Mouse (Mus musculus) left cerebral cortex, postnatal 36 days (tissue): ENCODE data around the gene Scn4b. TPM values are rescaled to one million over a fixed set of nuclear protein-coding genes. Genes with fewer than 3 reads are reported as not detected.

Source experiments
- DNase-seq, 2 experiments: peaks; one replicate each; pipeline ENCODE4 v3.0.0; 2021 to 2022; ENCODE audit warnings: low spot score in 2 of 2, mixed read lengths in 1 of 2
- intact Hi-C: fragments of 180-260 bp; cut with DNase I; formaldehyde crosslinking; loops from one replicate; pipeline ENCODE4 v1.15.1; 2025
- total RNA-seq, 2 experiments: library from RNA; stranded (reverse); gene quantifications; 2 replicates each; pipeline ENCODE4 v1.2.3; 2021

Gene Scn4b
- total RNA-seq, 2 experiments from 2014 or later, result 68.8 to 73.4 TPM

DNA sequence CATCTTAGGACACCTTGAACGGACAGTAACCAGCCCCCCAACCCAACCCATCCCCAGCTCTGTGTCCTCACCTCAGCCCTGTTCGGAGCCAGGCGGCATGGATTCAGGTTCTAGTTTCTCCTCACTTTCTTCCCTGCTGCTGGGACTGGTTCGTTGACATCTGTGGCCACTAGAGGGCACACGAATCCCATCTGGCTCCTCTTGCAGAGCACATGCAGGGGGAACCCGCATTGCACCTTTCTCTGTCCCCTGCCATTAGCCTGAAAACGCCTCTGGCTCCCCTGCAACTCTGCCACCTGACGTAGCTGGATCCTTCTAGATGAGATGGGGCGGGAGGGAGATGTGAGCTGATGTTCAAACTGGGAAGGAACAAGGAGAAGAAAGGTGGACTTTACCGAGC lies 16.4 kb upstream of the Scn4b start:
- intact Hi-C loops, result loop anchor here (2.0 kb wide), 1 partner anchor 15 kb away; no protein-coding TSS in a partner anchor
- DNase-seq, result peak; percentile 76 to 81

DNA sequence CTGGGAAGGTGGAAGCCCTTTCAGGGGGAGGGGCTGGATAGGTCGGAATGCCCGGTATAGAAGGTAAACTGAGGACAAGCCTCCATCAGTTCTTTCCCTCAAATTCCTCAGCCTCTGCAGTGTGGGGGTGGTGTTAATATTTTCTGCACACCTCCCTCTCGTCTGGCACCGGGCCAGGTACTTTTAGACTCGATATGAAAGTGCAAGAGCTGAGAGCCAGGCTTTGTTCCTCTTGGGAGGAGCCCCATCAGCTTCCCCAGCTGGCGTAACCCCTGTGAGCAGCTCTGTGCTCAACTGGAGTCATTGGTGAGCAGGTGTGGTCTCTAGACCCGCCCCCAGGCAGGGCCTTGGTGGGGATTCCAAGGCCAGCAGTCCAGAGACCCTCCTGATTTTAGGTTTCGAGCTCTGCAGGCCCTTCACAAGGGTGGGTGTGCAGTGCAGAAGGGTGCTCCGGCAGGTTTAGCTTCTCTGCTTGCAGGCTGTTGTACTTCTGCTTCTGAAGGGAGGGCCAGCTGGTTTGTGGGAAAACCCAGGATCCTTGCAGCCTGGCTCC lies 15.9 kb upstream of the Scn4b start:
- intact Hi-C loops, result loop anchor here (2.0 kb wide), 1 partner anchor 15 kb away; no protein-coding TSS in a partner anchor
- DNase-seq, result peak; percentile 79 to 84

DNA sequence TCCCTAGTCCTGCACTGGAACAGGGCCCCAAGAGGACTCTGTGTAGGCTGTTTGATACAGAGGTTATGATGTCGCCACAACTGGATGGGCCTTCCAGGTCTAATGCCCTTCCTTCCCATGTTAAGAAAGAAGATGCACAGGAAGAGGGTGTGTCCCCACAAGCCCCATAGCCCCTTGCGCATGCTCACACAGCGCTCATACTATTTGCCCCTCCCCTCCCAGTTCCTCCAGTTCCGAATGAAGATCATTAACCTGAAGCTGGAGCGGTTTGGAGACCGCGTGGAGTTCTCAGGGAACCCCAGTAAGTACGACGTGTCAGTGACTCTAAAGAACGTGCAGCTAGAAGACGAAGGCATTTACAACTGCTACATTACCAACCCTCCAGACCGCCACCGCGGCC lies 13.0 kb upstream of the Scn4b start:
- DNase-seq, result no peak
- intact Hi-C loops, result no loop called here

DNA sequence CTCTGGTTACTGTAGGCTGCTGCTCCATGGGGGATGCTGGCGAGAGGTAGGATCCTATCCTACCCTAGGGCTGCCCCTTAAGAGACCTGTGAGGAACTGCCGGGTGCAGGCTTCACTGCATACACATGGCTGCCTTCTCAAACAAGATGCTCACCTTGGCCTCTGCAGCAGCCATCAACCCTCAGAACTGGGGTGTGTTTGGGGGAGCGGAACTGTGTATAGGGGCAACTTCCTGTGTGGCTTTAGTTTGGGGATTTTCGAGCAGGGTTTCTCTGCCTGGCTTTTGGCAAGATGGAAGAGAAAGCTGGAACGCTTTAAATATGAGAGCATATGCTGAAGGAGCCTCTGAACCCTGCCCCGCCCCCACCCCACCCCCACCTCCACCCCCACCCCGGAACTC lies 11.3 kb upstream of the Scn4b start:
- no peak for DNase-seq
- intact Hi-C loops, result no loop called here

DNA sequence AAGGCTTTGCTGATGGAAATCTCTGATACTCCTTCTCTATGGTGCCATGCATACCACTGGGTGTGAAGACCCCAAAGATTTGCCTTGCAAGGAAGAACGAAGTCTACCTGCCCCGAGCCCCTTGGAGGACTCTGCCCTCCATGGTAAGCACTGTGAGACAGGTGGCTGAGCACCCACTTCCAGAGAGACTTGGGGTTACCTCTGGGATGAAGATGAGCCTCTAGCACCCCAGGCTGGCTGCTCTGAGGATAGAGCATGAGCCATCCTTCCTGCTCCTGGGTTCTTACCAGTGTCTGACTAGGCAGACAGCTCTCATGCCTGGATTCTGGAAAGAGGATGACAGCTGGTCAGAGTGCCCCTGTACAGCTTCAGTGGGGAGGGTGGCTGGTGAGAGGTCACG lies 8.1 kb upstream of the Scn4b start:
- DNase-seq, result no peak
- intact Hi-C loops, result no loop called here

DNA sequence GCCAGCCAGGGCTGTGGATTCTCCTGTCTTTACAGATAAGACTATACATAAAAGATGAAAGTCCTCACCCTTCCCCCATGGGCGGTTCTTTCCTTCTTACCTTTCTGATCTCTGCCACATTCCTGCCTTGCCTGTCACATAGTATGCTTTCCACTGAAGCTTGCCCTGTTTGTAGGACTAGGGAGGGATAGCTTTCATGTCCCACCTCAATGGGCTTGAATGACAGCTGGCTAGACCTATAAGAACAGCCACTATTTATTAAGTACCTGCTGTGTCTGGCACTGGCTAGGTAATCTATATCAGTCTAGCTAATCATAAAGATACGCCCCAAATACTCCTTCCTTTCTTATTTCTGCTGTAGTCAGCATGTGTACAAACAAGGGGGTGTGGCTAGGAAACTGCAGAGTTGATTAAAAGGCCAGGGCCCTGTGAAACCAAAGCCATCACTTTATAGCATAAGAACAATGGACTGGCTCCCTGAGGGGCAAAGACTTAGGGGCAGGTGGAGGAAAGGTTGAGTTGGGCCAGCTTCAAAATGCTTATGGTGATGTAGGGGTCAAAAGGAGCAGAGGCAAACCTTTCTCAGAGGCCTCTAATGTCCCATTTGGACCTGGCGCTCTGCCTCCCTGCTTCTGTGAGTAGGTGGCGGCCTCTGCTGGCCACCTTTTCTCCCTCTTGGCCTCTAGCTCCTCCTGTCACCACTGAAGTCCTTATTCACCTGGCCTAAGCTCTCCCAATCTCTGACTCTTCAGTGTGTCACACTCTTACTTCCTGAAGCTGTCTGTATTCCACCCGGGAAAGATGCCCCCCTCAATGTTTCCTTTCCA lies 4.5 kb upstream of the Scn4b start:
- DNase-seq, result no peak
- intact Hi-C loops, result no loop called here

DNA sequence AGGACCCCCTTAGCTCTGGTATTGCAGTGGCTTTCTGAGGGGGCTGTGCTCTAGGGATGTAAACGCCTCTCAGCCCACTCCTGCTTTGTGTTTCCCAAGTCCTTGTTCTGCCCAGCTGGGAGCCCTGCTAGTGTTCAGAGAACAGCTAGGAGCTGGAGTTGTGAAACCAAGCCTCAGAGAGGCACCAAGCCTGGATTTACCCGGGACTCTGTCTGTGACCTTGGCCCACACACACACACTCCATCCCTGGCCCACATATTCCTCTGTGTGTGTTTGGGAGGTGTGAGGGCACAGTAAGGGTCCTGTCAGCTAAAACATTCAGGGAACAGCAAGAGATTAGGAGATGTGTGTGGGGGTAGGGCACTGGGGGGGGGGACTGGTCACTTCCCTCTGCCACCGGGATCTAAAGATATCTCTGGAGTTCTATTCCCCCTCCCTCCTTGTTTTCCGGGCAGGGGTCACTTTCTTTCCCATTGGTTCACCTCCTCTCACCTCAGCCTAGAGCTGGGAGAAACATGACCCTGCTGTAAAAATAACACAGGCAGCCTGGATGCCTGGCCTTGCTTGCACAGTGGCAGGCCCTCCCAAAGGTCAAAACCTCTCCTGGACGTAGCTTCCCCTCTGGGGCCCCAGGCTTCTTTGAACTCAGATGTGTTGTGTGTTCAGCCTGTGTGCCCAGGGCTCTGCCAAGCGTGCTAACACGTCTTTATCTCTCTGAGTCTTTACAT lies 1.6 kb upstream of the Scn4b start:
- intact Hi-C loops, result loop anchor here (2.0 kb wide), 1 partner anchor 14 kb away; no protein-coding TSS in a partner anchor
- no peak for DNase-seq

DNA sequence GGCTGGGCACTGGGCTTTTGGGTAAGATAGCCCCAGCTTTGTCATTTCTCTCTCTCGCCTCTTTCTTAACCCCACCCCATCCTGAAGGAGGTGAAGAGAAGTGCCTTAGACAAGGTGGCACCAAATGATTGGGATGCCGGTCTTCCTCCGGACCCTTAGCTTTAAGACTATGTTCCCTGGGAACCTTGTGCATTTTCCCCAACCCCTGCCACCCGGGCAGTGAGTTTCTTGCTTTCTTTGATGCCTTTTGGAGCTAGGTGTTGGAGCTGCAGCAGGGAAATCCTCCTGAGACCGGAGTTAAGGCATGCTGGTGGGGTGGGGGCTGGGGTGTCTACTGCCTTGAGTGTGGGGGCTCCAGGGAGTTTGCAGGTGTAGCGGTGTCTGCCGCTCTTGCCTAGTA lies 887 bp downstream of the Scn4b start:
- intact Hi-C loops, result no loop called here
- DNase-seq, result no peak

DNA sequence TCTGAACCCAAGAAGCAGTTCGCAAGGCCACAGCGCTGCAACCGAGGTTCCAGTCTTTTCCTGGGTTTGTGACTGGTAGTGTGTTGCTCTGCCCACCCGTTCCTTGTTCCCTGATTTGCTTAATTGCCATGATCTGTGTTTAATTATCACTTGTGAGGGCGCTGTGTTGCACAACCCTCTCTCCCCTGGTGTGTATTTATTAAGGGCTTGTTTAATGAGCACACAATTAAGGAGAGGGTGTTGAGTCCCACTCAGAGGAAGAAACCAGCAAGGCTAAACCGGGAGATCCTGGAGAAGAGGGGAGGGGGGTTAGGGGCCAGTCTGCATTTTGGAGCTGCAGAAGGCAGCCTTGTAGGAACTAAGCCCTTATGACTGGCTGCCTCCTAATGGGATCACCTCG lies 2.8 kb downstream of the Scn4b start:
- intact Hi-C loops, result no loop called here
- DNase-seq, result no peak

DNA sequence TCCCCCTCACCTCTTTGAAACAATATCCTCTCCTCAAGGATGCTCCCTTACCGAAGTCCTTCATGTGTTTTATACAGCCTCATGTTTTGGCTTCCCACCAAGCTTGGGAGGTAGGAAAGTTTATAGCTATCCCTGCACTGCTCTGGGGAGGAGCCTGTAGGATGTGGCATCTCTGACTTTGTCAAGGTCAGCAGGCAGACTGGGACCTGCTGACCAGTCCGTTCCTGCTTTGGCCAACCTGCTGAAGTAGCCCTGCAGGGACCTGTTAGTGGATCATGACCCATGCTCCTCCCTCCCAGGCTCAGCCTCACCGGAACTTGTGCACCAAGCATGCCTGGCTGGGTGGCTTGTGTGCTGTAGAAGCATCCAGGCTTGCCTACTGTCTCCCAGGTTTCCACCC lies 4.5 kb downstream of the Scn4b start:
- no peak for DNase-seq
- intact Hi-C loops, result no loop called here

DNA sequence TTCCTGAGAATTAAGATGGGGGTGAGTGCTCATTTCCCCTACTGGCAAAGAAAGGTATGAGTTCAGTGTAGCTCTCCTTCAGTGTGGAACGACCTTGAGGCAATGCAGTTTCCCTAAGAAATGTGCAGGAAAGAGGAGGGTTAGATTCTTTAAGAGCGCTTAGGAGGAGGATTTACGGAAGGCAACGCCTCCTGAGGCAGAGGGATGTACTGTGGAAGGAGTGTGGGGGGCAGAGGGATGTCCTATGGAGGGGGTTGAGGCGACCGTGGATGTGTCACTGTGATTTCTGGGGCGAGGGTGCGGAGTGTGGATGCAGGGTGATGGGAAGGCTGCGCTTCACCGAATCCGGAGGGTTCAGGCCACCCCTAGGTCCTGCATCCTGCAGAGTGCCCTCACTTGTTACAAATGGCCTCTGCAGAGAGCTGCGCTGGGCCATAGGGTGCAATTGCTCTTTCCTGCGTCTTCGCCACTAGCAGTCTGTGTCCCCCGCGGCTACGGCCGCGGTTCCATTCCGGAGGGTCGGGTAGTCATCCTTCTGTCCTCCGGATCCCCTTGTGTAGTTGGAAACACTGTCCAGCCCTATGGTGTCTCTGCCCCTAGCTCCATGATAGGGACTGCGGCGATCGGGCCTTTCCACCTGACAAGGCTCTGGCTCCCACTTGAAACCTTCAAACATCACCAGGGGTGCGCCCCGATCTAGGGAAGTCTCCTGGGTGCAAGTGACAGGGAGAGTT lies 7.5 kb downstream of the Scn4b start:
- intact Hi-C loops, result loop anchor here (2.0 to 5.0 kb wide), 2 partner anchors 123 to 178 kb away; partner anchors contain the start of gene Ube4a
- peak; percentile 47 to 67 for DNase-seq

DNA sequence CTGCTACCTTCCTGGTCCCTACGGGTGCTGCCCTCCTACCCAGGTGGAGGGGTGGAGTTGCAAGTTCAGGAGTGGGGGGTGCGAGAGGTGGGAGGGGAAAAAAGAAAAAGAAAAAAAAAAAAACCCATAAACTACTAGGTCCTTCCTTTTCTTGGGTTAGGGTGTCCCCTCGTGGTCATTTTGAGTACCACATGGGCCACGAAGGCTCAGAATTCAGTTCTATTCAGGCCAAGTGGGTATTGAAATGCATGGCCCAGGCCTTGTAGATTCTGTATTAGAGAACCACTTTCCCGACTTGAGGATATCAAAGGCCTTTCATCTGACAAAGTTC lies 8.0 kb downstream of the Scn4b start:
- intact Hi-C loops, result loop anchor here (2.0 to 5.0 kb wide), 2 partner anchors 123 to 179 kb away; partner anchors contain the start of gene Ube4a
- DNase-seq, result peak in 1 of 2 experiments; percentile 76

DNA sequence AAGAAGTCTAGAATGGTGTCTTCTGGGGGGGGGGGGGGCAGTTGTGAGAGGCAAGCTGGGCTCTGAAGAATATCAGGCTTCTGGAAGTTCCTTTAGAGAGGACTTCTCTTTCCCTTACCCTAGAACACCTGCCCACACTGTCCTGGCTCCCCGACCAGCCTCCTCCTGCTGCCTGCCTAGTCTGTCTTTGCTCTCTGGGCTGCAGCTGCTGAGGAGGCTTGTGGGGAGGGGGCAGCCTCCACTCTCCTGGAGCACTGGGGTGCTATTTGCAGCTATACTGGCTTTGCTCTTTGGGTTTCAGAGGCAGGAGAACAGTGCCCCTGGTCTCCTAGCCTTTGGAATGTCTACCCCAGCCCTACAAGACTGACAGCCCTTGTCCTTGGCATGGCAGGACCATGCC lies 12.7 kb downstream of the Scn4b start:
- no peak for DNase-seq
- intact Hi-C loops, result no loop called here

DNA sequence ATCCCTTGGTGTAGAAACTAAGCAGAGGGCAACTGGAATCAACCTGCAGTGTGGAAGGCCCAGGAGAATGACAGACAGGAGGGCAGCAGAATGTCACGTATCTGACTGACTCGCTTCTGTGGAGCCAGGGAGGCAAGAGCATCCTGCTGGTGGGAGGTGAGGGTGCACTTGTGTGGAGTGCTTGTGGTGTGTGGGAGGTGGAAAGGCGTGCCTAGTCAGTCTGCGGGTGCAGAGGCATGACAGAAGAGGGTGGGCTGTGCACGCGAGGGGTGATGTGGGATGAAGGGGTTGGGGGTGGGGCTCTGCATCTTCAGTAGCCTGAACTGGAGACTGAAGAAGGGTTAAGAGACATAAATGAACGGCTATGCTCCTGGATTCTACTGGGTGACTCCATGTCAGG lies 15.2 kb downstream of the Scn4b start:
- no peak for DNase-seq
- intact Hi-C loops, result no loop called here

DNA sequence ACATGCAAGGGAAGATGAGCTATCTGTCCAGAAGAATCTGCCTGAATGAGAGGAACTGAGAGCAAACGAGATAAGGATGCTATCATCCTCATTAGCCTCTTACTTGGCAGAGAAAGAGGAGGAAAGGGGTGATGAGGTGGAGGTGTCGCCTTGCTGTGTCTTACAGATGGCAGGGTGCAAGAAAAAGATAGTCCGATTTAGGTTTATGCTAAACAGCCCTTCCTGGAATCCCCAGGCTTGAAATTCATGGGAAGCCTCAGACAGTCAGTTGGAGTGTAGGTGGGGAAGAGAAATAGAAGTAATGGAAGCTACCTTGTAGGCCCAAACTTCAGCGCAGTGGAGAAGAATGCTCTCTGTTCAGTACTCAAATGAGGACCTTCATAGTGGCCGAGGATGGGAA lies 29.7 kb downstream of the Scn4b start:
- intact Hi-C loops, result no loop called here
- no peak for DNase-seq

DNA sequence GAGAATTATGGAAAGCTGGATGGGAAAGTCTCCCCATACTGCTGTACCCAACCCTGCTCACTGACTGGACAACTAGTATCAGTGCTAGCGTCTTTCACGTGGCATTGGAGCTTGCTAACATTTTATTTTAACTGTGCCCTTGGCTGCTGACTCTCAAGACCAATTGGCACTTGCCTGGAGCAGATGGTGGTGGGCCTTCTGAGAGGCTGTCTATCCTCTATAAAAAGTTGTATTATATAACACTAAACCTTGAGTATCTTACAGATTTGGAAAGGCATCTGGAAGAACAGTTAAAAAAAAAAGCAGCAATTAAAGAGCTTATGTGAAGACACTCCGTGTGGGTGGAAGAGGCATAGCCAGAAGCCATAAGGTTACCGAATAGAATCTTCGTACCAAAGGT lies 32.0 kb downstream of the Scn4b start:
- peak; percentile 65 to 66 for DNase-seq
- intact Hi-C loops, result no loop called here

DNA sequence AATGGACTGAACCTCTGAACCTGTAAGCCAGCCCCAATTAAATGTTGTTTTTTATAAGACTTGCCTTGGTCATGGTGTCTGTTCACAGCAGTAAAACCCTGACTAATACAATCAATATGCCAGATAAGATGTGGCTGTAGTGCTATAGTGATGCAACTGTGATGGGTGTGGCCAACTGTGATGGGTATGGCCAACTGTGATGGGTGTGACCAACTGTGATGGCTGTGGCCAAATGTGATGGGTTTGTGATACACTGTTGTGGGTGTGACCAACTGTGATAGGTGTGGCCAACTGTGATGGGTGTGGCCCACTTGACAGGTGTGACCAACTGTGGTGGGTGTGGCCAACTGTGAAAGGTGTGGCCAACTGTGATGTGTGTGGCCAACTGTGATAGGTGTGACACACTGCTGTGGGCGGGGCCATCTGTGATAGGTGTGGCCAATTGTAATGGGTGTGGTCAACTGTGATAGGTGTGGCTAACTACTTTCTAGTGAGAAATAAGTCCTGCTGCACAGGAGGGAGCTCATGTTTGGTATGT lies 32.9 kb downstream of the Scn4b start:
- DNase-seq, result no peak
- intact Hi-C loops, result no loop called here

DNA sequence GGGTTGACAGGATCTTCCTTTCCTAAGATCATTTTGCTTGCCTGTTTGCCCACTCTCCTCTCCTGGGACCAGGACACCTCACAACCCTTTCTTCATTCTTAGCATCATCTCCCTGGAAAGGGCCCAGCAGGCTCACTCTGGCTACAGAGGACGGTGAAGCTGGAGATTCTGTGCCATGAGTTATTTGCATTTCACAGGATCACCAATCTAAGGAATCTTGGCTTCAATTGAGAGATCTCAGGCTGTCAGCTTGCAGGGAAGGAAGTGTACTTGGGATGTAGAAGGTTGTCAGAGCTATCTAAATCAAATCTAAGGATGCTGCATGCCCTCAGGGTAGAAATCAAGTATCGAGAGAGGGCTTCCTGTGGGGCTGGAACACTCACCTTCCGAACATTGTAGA lies 35.3 kb downstream of the Scn4b start:
- no peak for DNase-seq
- intact Hi-C loops, result no loop called here

DNA sequence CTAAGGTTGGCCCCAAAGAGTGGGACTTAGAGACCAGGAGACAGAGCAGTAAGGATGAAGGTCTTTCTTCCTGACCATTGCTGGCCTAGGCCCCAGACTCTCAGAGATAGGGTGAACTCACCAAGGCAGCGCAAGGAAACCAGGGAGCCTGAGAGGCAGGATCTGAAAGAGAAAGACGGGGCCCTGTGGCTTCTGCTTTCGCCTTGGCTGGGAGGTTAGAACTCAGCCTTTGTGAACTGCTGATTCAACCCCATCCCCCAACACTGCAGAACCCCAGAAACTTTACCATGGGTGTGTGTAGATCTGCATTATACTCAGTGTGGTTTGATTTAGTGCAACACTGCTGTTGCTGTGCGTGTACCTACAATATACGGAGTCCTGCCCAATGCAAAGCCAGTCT lies 41.1 kb downstream of the Scn4b start:
- intact Hi-C loops, result no loop called here
- DNase-seq, result no peak

DNA sequence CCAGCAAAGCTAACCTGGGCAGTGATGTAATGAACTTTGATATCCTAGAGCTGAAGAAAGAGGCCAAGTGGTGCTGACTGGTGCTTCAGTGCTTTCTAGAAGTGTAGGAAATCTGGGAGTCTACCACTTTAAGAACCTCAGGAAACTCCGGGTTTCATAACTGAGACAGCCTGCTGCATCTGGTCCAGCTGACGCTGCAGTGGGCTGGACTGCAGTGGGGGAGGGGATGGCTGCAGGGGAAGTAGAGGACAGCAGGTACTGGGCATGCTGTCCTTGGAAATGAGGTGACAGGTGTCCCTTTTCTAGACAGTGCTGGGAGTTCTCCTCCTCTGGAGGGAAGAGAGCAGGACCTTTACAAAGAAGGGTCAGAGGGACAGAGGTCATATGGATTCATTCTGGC lies 43.6 kb downstream of the Scn4b start, which contains the start of gene BC049352:
Gene BC049352 (plus strand): TSS at position 238 of the 400 bp plus-strand sequence.
- intact Hi-C loops, result no loop called here
- peak; percentile 21 to 33 for DNase-seq
